Mouse (Mus musculus) G1E (cell line): Measurements from ENCODE around the gene Tmc7. TPM values are rescaled to one million over a fixed set of nuclear protein-coding genes. Genes with fewer than 3 reads are reported as not detected.

Source experiments
- ATAC-seq: 2 replicates; pipeline ENCODE4 v1.8.0; 2016; ENCODE audit warnings: mild to moderate bottlenecking; ENCODE audit not compliant: insufficient number of reproducible peaks, poor library complexity, low FRiP score, severe bottlenecking; ENCODE audit errors: extremely low read depth
- DNase-seq: peaks from one replicate; pipeline ENCODE4 v3.0.0; 2012; ENCODE audit warnings: low spot score
- H3K27me3 ChIP-seq: 2 replicates; pipeline ENCODE4 v1.6.1; 2012; ENCODE audit warnings: mild to moderate bottlenecking, low read length, inconsistent platforms; ENCODE audit not compliant: insufficient read depth
- H3K36me3 ChIP-seq: replicated peaks from 2 replicates; pipeline ENCODE3; 2012; ENCODE audit warnings: mild to moderate bottlenecking, inconsistent platforms
- H3K4me1 ChIP-seq: 2 replicates; pipeline ENCODE4 v1.6.1; 2012; ENCODE audit warnings: low read depth, low read length, inconsistent platforms, mixed read lengths; ENCODE audit not compliant: insufficient read depth
- H3K4me3 ChIP-seq: 2 replicates; pipeline ENCODE4 v1.5.1; 2012; ENCODE audit warnings: low read depth, mild to moderate bottlenecking, inconsistent platforms, low read length, moderate library complexity, mixed read lengths
- H3K9me3 ChIP-seq: replicated peaks from 2 replicates; pipeline ENCODE4 v1.6.1; 2012; ENCODE audit warnings: inconsistent platforms
- CTCF ChIP-seq: IDR thresholded peaks from 2 replicates; pipeline ENCODE4 v1.5.1; 2012; ENCODE audit warnings: low read depth, low read length, inconsistent platforms, mixed read lengths
- GATA1 ChIP-seq: IDR thresholded peaks from 2 replicates; pipeline ENCODE4 v1.6.1; 2012; ENCODE audit warnings: borderline replicate concordance, low read length, inconsistent platforms, mixed read lengths
- GATA2 ChIP-seq: IDR thresholded peaks from 2 replicates; pipeline ENCODE4 v1.6.1; 2012; ENCODE audit warnings: low read depth, low read length, inconsistent platforms, borderline replicate concordance
- POLR2AphosphoS5 ChIP-seq: IDR thresholded peaks from 2 replicates; pipeline ENCODE4 v1.6.1; 2012; ENCODE audit warnings: low read depth, low read length, inconsistent platforms; ENCODE audit not compliant: insufficient replicate concordance
- TAL1 ChIP-seq: conservative IDR thresholded peaks from 2 replicates; pipeline ENCODE4 v1.6.1; 2012; ENCODE audit warnings: low read depth, low read length, inconsistent platforms, mixed read lengths
- polyA plus RNA-seq: library from polyadenylated mRNA; stranded (reverse); fragments of >175 nt; gene quantifications from 2 replicates; pipeline ENCODE4 v1.2.3, GENCODE M21; 2012
- total RNA-seq, 2 experiments: library from RNA; stranded (forward) in 1 of 2; stranded (reverse) in 1 of 2; fragments of 200-1000 nt in 1 of 2; fragments of >200 nt in 1 of 2; fragmentation: Nextera tagmentation in 1 of 2; gene quantifications; 2 replicates each; pipeline ENCODE4 v1.2.3; 2014 to 2017

The Tmc7 gene
- total and polyA plus RNA-seq, 3 experiments = not detected

- Histone ChIP-seq H3K9me3 (no peaks in the 10 kb centered on the region), H3K4me3 (no peak overlapping the region), H3K27me3 (peaks cover 2% of the 10 kb centered on the region; the same call in 1 of the 2 replicates), H3K36me3 (no peaks in the 10 kb centered on the region), H3K4me1 (no peaks in the 10 kb centered on the region)
- TF ChIP-seq CTCF (no peak), TAL1 (no peak), GATA2 (no peak), GATA1 (no peak), POLR2AphosphoS5 (no peak)
- ATAC-seq (no peak), DNase-seq (no peak)
Observed at GRCm38 (mm10) chr7:118599954-118600631, 15.6 kb upstream of the Tmc7 start.

DNA sequence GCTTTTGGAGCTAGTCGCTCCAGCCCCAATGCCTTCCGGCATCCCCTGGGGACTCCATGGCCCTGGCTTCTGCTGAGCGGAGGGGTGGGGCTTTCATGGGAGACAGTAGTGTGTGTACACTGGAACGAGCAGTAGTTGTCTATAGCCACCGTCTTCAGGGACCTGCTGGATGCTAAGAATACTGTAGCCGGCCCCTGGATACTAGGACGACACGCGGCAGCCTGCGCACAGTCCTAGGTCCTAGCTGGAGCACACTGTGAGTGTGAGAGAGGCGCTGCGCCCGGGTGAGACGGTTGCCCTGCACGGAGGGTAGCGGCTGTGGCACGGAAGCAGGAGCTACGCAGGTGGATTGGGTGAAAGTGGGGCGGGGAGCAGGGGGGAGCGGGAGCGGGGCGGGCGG lies 12.7 kb upstream of the Tmc7 start, which contains the start of gene Tmc5:
TSS of gene Tmc5 (plus strand) at position 97 of the 400 bp plus-strand sequence.
- ATAC-seq (no peak), DNase-seq (no peak)
- no peak within 1 kb of the TSS for H3K4me3 ChIP-seq

DNA sequence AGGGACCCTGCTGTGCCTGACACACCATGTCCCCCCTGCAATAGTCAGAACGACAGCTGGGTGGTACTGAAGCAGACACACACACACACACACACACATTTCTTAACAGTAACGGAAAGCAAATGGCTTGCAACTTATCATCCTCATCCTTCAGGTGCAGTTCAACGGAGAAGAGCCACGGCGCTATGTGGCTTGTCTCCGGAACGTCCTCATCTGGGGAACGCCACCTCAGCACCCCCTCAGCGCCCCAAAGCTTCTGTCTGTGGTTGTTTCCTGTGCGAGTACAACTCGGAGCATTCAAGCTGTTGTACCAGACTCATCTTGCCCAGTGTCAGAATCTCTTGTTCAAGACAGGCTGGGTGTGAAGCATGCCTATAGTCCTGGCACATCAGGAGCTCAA lies 11.7 kb upstream of the Tmc7 start:
- TF ChIP-seq POLR2AphosphoS5 = no peak
- TF ChIP-seq GATA1 = no peak
- no peak for TF ChIP-seq GATA2
- no peak for TF ChIP-seq TAL1
- TF ChIP-seq CTCF = no peak
- DNase-seq (no peak), ATAC-seq (no peak)
- H3K9me3 ChIP-seq = no peaks in the 10 kb centered on the region
- no peak overlapping the region for H3K4me3 ChIP-seq
- H3K27me3 ChIP-seq = peaks cover 5% of the 10 kb centered on the region; the same call in 1 of the 2 replicates
- no peaks in the 10 kb centered on the region for H3K4me1 ChIP-seq
- H3K36me3 ChIP-seq = no peaks in the 10 kb centered on the region

More for the DNA sequence above, 12.7 kb upstream of the Tmc7 start, which contains the start of gene Tmc5:
- Histone ChIP-seq H3K9me3 (no peaks in the 10 kb centered on the region), H3K4me1 (no peaks in the 10 kb centered on the region), H3K27me3 (peaks cover 5% of the 10 kb centered on the region; the same call in 1 of the 2 replicates), H3K36me3 (no peaks in the 10 kb centered on the region)
- no peak for TF ChIP-seq POLR2AphosphoS5

DNA sequence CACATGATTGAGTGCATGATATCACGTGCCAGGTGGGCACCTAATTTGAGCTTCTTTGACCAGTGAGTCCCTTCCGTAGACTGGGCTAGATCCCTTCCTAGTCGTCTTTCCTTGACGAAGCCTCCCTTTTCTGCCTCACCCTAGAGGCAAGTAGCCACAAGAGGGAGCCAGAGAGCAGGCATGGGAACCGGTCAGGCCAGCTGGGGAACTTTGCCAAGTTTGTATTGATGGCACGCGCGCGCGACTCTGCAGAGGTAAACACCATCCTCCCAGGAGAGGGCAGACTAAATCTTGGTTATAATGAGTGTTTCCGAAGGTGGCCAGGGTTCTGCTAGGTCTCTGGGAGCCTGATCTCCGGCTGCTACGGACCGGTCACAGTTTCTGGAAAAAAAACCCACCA lies 10.7 kb upstream of the Tmc7 start:
- Histone ChIP-seq H3K9me3 (no peaks in the 10 kb centered on the region), H3K4me1 (no peaks in the 10 kb centered on the region), H3K4me3 (no peak overlapping the region), H3K27me3 (peaks cover 5% of the 10 kb centered on the region; the same call in 1 of the 2 replicates), H3K36me3 (no peaks in the 10 kb centered on the region)
- DNase-seq (no peak), ATAC-seq (no peak)
- TF ChIP-seq TAL1 (no peak), GATA1 (no peak), GATA2 (no peak), CTCF (no peak), POLR2AphosphoS5 (no peak)

- H3K4me3 ChIP-seq = no peak overlapping the region
- H3K4me1 ChIP-seq = no peaks in the 10 kb centered on the region
- TF ChIP-seq TAL1 (no peak), GATA2 (no peak), CTCF (no peak), GATA1 (no peak), POLR2AphosphoS5 (no peak)
Observed at GRCm38 (mm10) chr7:118594611-118595010, 10.1 kb upstream of the Tmc7 start.

DNA sequence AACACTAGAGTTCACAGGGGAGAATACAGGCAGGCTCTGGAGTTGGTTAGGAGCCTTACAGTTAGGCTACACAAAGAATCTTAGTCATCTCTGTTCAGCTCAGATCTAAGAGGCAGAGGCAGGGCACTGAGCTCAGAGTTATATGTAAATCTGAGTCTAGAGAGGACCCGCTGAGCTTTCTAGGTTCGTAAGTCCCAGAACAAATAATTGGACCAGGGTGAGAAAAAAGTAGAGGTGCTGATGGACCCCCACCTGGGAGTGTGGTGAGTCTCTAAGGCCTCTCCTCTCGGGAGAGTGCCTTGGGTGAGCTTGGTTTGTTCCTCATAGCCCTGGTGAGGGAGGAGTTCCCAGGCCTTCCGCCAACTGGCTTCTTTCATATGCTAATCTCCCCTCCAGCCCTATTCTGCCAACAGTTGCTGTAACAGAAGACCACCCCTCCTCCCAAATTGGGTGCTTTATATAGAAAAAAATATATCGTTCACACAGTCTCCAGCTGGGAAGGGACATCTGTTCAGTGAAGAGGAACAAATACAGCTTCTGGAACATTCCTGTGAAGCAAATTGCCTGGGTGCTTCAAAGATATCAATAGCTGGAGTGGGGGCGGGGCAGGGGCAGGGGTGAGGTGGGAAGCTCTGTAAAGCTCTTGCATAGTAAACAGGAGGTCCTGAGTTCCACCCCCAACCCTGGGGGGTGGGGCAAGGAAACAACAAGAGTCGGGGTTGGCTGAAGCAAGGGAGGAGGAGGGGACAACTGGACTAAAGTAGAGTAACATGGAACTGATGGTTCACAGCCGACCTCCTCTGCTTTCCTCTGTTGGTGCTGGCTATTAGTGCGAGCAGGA lies 9.3 kb upstream of the Tmc7 start:
- no peak for DNase-seq
- Histone ChIP-seq H3K4me3 (no peak overlapping the region), H3K36me3 (no peaks in the 10 kb centered on the region), H3K4me1 (no peaks in the 10 kb centered on the region), H3K27me3 (peaks cover 5% of the 10 kb centered on the region; the same call in 1 of the 2 replicates), H3K9me3 (no peaks in the 10 kb centered on the region)
- TF ChIP-seq CTCF = no peak
- no peak for TF ChIP-seq TAL1
- TF ChIP-seq GATA2 = no peak
- TF ChIP-seq POLR2AphosphoS5 = no peak
- no peak for TF ChIP-seq GATA1
- no peak for ATAC-seq

More at GRCm38 (mm10) chr7:118594611-118595010, 10.1 kb upstream of the Tmc7 start:
- Histone ChIP-seq H3K9me3 (no peaks in the 10 kb centered on the region), H3K36me3 (no peaks in the 10 kb centered on the region), H3K27me3 (peaks cover 5% of the 10 kb centered on the region; the same call in 1 of the 2 replicates)
- ATAC-seq (no peak), DNase-seq (no peak)
